Mouse (Mus musculus) T-helper 2 cell (primary cell): Measurements from ENCODE around the gene Mtrex.

ENCODE experiments used
- in situ Hi-C: fragments of 300-600 bp; cut with MboI, MseI; formaldehyde crosslinking; loops from one replicate; pipeline ENCODE4 v1.15.1; 2025; ENCODE audit warnings: high pct_unique_total_duplicates

Gene Mtrex

DNA sequence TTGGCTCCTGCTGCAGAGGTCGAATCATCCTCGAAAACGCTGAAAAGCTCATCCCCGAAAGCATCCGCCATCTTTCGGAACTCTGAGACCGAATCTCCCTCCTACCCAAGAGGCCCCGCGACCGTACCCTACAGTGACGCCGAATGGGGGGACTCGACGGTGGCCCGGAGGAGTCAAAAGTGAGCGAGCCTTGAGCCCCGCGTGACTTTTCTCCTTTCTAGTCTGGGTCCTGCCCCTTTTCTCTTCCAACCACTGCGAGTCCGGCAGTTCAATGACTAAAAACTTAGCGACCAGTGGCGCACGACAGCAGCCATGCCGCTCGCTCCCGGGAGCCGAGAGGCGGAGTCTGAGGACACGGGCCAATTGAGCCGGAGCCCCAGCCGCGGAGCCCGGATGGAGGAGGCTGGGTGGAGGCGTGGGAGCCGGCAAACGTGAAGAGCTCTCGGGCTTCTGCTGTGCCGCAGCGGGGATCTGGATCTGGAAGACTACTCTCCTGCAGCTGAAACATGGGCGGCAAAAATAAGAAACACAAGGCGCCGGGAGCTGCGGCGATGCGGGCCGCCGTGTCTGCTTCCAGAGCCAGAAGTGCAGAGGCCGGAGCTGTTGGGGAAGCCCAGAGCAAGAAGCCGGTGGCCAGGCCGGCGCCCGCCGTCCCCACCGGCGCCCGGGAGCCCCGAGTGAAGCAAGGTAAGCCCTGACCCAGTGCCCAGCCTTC, at the start of gene Mtrex, which contains the start of gene Dhx29:
Mtrex (minus strand) TSS at position 112 of the 715 bp plus-strand sequence.
Dhx29 (plus strand) TSS at position 168 of the 715 bp plus-strand sequence.
- in situ Hi-C loops = no loop called here

DNA sequence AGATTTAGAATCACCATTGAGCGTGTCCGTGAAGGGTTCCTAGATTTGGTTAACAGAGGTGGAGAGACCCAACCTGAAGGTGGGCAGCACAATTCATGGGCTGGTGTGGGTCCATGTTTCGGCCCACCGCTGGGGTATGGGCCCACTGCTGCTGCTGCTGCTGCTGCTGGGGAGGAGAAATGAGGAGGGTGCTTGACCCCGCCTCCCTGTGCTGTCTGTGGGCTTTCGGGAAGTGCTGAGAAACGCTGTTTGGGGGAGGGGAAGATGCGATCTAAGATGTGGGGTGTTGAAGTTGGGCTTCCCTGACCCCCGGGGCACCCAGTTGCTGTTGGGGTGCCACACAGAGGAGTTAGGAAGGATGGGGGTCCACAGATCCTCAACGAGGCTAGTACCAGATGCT, 49.5 kb upstream of the Mtrex start:
- in situ Hi-C loops = no loop called here

DNA sequence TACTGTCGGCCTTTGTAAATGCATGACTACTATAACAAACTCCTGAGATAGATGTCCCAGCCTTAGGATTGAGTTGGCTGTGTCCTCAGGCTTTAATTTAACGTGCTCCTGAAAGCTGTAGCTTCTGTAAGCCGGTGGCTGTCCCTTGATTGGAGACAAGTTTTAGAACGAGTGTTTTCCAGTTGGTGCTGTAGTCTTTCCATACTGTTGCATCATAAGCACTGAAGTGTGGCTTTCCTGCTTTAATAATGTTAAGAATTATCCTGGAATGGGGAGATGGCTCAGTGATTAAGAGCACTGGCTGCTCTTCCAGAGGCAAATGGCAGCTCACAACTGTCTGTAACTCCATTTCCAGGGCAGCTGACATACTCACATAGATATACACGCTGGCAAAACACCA, 40.1 kb upstream of the Mtrex start:
- in situ Hi-C loops = no loop called here

DNA sequence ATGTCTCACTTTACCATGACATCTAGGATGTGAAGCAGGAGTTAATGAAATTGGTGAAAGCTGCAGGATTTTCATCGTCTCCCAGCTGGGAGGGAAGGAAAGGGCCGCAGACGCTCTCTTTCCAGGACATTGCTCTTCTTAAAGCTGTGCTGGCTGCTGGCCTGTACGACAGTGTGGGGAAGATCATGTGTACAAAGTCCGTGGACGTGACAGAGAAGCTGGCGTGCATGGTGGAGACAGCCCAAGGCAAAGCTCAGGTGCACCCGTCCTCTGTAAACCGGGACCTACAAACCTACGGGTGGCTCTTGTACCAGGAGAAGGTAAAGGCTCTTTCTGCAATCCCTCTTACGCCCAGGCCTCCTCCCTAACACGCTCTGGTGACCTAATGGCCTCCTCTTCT, 37.2 kb upstream of the Mtrex start:
- in situ Hi-C loops = no loop called here

DNA sequence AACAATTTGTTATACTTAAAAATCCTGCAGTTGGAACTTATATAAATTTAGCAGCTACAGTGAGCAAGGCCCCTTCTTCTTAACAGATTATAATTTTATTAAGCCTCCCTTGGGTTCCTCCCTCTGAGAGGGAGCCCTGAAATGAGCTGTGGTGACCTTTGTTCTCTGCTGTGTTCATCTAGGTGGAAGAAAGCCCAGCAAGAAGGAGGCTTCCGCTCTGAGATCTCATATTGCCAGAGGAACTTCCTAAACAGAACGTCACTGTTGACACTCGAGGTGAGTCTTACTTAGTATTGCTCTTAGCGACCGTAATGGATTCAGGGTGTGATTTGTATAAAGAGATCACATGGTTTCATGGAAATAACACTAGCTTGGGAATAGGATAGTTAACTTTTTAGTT, 35.9 kb upstream of the Mtrex start:
- in situ Hi-C loops = no loop called here

DNA sequence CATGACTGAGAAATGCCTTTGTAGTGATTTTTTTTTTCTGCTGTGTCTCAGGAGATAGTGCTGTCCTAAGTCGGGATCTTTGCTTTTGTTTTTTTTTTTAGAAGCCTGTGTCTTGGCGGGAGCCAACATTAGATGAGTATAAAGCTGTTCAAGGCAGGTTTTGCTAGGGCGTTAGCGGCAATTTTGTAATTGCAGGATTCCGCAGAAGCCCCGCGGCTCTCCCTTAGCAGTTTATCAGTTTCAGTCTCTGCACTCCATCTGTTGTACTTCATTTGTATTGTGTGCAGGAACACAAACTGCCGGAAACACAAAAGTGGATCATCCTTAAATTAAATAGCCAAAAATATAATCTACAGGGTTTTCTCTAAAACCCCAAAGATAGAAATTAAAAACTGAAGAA, 26.9 kb upstream of the Mtrex start:
- in situ Hi-C loops = no loop called here

DNA sequence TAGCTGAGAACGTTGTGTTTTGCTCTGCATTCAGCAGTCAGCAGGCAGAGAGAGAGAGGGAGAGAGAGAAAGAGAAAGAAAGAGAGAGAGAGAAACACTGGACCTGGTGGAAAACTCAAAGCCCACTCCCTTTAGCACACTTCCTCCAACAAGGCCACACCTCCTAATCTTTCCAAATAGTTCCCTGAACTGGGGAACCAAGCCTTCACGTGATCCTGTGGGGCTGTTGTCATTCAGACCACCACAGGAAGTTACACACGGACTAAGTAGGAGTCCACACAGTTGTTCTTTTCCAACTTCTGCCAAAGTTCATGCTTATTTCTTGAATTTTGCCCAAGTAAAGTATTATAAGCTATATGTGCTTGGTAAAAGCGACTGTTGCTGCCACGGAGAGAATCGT, 18.7 kb upstream of the Mtrex start:
- in situ Hi-C loops = loop anchor here (10.0 kb wide), 1 partner anchor 721 kb away; no protein-coding TSS in a partner anchor

DNA sequence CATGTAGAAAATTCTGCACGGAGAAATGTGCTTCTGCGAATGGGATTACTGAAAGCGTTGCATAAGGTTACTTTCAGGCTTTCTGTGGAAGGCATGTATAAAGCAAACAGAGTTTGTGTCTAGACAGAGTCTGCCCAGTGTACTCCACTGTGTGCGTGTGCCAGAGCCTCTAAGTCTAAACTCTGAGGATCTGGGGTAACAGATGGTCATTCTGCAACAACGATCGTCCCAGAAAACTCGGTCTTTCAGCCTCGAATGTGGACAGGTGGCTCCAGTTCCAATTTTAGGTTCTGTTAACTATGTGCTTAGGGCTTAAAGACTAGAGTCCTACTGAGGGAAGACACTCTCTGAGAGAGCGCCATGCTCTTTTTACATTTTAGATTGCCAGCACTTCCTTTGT, 18.1 kb upstream of the Mtrex start:
- in situ Hi-C loops = loop anchor here (10.0 kb wide), 1 partner anchor 721 kb away; no protein-coding TSS in a partner anchor

DNA sequence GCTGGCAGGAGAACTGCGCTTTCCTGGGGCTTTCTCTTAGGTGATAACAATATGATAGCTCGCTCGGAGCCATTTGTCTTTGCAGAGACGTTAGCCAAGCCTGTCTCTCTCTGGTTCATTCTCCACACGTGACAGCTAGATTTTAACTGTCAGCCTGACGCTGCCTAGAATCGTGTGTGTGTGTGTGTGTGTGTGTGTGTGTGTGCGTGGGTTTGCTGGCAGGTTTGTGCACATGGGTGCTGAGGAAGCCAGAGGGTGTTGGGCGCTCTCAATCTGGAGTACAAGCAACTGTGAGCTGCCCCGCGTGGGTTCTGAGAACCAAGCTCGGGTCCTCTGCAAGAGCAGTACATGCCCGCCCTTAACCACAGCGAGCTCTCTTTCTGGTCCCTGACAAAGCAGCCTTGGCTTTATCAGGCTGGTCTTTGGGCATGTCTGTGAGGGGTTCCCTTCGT, 14.7 kb upstream of the Mtrex start:
- in situ Hi-C loops = loop anchor here (10.0 kb wide), 1 partner anchor 717 kb away; no protein-coding TSS in a partner anchor

DNA sequence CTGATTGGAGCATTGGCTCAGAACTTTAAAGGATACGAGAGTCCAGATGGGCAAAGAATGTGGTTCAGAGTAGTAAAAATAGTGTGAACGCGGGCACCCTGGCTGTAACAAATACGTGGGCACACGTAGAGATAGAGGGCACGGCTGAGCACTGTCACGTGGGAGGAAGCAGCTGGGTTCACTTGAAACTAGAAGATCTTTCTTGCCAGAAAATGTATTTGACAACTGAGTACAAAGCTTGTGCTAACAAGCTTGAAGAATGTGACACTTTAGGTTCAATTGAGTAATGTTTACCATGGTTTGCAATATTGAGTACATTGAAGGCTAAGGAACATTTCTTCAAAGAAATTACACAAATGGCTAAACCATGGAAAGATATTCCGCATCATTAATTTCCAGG, 10.9 kb upstream of the Mtrex start:
- in situ Hi-C loops = no loop called here

DNA sequence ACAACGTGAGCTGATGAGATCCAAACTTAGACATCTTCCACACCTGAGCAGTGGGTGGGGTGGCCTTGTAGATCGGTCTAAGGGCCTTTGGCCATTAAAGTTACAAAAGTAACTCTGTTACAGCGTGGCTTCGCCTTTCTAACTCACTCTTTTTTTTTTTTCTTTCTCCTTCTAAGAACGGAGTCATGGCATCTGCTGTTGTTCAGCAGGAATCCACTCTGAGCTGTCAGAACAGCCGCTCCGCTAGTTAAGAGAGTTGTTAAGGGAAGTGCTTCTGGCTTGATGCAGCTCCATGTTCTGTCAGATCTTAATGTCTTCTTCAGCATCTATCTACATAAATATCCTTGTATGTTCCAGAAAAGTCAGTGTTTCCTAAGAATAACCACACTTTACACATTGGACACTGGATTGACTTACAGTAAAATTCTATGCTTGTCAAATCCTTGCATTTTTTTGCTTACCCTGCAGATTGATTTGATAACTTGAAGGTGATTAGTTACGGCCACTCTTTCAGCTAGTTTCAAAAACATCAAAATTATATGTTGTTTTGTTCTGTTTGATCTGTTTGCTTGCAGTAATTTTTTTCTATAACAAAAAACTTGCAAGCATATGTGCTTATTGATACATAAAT, 955 bp upstream of the Mtrex start:
- in situ Hi-C loops = no loop called here

DNA sequence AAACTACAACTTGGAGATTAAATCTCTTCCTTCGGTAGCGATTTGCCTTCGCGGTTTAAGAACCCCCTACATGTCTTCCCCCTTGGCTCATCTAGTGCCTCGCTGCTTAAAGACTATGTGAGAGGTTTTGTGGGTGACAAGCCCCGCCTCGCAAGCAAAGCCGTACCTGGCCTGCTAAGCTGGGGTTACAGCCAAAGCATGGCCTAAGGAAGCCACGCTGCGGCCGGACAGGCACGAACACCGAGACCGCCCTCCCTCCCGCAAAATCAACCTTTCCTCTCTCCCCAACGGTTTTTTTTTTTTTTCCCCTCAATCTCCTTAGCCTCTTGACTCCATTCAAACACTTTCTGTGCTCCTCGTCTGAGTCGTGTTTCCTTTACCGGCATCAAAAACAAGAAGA, 402 bp downstream of the Mtrex start:
- in situ Hi-C loops = no loop called here

DNA sequence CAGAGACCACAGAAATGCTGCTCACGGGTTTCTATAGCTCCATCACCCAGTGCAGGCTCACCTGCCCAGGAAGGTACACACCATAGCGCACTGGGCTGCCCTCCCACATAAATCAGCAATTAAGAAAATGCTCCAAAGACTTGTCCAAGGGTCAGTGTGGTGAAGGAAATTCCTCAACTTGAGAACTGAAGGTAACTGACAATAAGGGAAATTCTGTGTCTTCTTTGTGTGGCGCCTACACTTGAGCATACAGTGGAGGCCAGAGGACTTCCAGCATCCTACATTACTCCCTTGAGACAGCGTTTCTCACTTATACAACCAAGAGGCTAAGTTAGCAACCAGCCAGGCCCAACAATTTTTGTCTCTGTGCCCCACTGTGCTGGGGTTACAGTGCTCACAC, 1.2 kb downstream of the Mtrex start:
- in situ Hi-C loops = no loop called here

DNA sequence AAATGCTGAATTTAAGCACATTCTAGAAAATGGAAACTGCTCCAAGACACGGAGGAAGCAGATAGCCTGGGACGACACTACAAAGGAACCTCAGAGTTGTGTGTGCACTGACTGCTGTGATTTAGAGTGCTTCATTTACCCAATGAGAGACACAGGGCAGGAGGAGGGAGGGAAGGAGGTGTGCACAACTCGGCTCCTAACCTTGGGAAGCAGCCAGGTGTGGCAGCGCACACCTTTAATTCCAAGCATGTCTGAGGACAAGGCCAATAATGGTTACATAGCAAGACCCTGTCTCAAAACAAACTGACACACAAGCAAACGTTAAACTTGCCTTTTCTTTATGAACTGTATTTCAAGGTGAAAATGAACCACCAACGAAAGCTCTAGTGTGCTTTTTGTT, 1.9 kb downstream of the Mtrex start:
- in situ Hi-C loops = no loop called here

DNA sequence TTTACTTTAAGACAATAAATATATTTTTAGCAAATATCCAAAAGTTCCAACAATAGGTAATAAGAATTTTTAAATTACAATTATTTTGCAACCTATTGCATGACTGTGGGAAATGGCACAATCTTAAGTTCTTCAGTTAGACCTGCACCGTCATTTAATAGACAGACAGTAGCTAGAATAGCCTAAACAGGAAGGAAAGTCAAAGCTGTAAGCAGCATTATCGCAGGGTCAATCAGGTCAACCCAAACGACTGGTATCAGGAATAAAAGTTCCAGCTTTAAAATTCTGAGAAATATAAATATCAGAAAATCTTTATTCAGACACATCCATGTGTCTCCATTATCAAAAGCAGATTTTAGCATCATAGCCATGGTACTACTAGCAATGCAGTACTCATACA, 6.3 kb downstream of the Mtrex start:
- in situ Hi-C loops = loop anchor here (5.0 kb wide), 1 partner anchor 111 kb away; no protein-coding TSS in a partner anchor

DNA sequence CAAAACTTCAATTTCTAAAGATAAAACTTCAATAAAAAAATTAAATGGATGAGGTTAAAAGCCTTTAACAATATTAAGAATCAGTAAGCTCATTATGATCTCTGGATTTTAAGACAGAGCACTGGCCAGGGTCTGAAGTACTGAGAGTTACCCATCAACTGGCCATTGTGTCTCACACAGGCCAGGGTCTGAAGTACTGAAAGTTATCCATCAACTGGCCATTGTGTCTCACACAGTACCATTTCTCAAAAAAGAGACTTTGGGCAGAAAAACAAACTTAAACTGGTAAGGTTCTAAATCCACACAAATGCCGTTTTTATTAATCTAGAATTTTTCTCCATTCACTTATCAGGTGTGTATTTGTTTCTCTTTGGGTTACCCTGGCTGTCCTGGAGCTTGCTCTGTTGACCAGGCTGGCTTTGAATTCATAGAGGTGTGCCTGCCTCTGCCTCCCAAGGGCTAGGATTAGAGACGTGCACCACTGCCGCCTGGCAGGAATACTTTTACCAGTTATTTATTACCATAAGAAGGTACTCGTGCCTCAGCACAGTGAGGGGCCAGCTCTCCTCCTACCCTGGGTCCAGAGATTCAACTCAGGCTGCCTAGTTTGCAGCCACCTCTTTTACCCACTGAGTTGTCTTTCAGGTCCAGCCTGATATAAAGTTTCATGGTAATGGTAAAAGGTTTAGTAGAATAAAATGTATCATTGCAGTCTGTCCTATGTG, 7.9 kb downstream of the Mtrex start:
- in situ Hi-C loops = no loop called here

DNA sequence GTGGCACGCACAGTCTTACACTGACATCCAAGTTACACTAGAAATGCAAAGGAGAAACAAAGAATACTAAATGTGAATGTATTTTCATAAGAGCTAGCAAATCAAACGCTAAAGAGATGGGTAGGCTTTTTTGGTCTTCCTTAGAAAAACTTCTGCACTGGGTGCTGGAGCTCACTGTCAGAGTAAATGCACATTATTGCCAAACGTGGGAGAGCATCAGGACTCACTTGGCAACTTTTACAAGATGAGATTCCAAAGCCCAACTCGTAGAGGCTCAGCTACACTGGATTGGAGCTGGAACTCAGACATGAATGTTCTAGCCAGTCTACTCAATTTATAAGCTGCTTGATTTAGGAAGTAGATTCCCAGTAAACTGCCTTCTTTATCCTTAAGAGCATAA, 16.8 kb downstream of the Mtrex start:
- in situ Hi-C loops = no loop called here

DNA sequence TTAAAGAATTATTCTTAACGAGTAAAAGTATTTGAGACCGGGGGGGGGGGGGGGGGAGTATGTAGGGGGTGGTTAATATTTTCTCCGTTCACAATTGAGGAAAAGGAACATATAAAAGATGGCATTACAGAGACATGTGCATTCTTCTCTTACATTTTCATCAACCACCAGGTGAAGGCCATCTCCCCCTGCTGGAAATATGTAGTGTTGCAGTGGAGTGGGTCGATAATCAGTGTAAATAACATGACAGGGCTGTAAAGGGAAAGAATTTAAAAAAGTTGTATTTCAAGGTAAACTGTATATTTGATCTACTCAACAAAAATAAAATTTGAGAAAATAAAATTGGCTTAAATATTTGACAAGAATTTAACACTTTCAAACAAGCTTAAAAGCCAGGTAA, 17.5 kb downstream of the Mtrex start:
- in situ Hi-C loops = no loop called here

DNA sequence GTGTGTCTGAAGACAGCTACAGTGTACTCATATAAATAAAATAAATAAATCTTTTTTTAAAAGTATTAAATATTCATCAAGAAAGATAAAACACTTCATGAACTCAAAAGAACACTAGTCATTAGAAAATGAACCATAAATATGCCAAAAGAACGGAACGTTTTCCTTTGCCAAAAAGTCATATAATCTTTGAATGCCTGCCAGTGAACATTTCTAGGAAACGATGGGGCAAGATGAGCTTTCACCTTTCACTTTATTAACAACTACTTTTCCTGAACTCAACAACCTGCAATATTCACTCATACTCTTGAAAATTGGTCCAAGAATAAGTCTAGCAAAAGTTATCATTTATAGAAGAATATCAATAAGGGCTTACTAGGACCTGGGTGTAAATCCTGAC, 25.0 kb downstream of the Mtrex start:
- in situ Hi-C loops = no loop called here

DNA sequence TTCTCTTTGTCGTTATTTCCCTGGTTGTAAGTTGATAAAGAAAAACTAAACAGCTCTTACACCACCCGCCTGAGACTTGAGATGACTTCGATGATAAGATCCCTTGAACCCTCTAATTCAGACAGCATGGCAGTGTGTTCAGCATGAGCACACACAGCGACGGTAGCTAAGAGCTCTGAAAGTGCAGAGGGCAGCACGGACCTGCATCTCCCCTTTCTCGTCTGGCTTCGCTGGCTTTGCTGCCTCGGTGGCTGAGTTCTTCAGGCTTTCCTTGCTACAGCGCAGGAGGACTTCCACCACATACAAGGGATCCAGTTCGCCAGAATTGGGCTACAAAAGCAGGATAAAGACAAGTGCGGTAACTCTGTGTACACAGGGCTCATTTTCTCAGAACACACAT, 40.0 kb downstream of the Mtrex start:
- in situ Hi-C loops = no loop called here

DNA sequence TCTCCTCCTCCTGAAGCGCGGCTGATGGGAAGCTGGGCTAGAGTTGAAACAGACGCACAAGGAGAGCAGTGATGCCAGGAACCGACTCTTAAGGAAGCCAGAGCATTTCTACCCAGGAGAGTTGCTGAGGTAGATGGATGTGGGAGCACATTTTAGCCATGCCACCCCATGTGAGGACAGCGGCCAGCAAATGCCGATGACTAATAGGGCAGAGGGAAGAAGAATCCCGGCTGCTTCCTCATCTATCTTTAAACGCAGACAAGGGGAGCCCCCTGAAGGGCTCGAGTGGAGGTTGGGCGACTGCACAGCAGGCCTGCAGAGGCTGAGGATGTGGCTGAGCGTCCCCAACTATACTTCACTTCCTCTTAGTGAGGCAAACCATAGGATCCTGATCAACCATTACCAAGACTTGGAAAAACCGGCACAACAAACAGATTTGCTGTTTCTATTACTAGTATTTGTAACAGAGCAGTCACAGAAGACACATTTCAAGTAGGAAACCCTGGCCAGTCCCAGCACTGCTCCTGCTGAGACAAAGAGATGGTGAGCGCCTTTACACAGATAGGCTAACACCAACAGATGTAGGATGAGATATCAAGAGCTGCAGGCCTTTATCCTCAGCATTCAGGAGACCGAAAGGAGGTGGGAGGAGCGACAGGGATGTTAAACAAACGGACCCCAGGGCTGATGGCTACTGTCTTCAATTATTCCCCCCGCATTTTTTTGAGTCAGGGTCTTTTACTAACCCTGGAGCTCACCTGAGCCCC, 55.5 kb downstream of the Mtrex start:
- in situ Hi-C loops = no loop called here
